Mouse (Mus musculus): ENCODE results near the gene Slx4ip.

DNA sequence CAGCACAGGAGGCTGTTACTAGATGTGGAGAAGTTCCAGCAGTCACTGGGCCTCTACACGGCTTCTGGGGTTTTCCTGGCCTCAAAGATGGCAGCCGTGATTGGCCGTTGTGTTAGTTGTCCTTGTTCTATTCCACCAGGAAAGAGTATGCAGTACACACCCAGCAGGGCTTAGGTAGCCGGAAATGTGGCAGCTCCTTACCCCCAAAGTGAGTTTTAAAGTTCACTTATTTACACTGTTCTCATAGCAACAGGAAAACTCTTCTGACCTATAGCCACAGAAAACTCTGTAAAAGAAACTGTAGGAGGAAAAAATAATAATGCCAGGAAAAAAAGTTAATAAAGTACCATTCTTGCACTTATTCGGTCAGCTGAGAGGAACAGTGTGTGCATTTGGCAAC, 55.3 kb downstream of the Slx4ip start:
- TF ChIP-seq EP300 (IDR thresholded peaks at IDR 0.05; ENCODE audit: insufficient read depth, low read depth, low read length) (no peak), CTCF (IDR thresholded peaks at IDR 0.05; ENCODE audit: low read depth, low read length) (no peak), POLR2A (IDR thresholded peaks at IDR 0.05; ENCODE audit: insufficient read depth, low read length) (no peak)
